Mouse (Mus musculus): ENCODE measurements around the gene Fam184a.

The Fam184a gene

GRCm38 (mm10) chr10:53750955-53751652 is at the start of gene Fam184a:
Gene Fam184a, minus strand, starts transcription at chr10:53751123.
- peak; percentile 67 for DNase-seq (ENCODE audit: low read depth, low spot score)

DNA sequence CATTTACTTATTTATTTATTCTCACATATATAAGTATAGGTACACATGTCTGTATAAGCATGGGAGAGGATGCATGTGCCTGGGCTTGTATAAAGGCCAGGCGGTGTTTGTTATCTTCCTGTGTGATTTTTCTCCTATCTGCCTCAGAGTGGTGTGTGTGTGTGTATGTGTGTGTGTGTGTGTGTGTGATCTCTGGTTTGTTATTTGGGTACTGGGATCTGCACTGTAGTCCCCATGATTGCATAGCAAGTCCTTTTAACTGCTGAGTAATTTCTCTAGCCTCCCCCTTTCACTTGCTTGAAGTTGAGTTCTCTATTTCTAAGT is 45.3 kb upstream of the Fam184a start:
- DNase-seq (ENCODE audit: low read depth, low spot score), result no peak

- DNase-seq (ENCODE audit: low read depth, low spot score), result peak; percentile 28
Measured at GRCm38 (mm10) chr10:53795567-53796257, 44.8 kb upstream of the Fam184a start.

DNA sequence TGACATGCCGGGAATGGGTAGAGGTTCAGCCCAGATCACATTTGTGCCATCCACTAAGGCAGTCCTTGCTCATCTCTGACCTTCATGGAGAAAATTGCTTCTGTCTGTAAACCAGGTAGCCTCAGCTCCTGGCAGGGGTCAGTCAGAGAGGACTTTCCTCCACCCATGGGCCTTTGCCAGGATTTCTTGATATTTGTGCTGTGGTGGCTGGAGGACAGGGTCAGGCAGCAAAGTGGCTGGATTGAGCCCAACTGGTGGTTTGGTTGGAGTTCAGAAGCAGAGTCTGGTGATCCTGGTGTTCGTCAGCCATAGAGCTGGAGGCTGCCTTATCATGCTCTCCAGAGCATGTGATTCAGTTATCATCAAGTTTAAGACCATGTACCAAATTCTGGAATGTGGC is 40.4 kb upstream of the Fam184a start:
- DNase-seq (ENCODE audit: low read depth, low spot score), result no peak

GRCm38 (mm10) chr10:53776591-53776990 is 25.7 kb upstream of the Fam184a start:
- no peak for DNase-seq (ENCODE audit: low read depth, low spot score)

GRCm38 (mm10) chr10:53772708-53773107 is 21.8 kb upstream of the Fam184a start:
- no peak for DNase-seq (ENCODE audit: low read depth, low spot score)

GRCm38 (mm10) chr10:53771480-53771879 is 20.6 kb upstream of the Fam184a start:
- DNase-seq (ENCODE audit: low read depth, low spot score), result no peak

DNA sequence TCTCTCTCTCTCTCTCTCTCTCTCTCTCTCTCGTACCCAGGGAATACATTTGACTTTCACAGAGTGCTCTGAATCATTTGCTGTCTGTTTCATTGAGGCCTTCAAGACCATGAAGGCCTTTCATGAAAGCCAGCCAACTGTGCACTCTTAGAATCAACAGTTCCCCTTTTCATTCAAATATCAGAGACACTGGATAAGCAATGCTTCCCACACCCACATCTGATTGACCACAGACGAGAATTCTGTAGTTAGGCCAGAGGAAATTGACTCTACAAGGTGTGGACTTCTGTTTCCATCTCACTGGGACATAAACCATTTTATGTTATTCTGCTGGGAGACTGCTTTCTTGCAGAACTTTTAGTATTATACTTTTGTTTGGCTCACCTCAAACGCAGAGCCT is 17.8 kb upstream of the Fam184a start:
- DNase-seq (ENCODE audit: low read depth, low spot score), result no peak

DNA sequence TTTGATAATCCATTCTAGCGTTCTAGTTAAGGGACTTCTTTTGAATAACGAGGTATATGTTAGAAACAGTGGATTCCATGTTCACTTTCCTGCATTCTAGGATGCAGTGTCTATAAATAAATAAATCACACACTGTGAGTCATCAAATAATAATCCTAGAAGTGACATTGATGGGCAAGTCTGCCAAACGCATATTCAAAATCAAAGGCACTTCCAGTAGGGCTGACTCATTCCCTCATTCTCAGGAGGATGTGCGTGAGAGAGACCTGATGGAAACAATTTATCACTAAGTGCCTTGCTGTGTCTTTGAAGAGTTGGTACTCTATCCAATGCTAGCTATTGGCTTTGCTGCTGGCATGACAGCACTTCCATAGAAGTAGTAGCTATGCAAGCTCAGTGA is 14.5 kb upstream of the Fam184a start:
- no peak for DNase-seq (ENCODE audit: low read depth, low spot score)

DNA sequence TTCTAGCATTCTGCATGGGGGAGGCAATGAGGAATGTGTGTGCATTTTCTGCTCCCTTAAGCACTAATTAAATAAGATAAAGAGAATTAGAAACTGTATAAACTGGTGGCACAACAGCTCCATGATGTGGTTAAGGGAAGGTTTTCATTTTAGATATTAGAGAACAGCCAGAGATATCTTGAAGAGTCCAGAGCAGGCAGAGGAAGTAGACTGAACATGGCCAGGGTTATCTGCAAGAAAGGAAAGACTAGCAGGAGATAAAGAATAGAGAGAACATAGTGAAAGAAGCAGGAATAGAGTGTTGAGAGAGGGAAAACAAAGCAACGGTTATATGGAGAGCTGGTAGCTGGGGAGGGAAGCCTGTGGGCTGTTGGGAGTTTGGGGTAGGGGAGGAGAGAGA is 1.8 kb upstream of the Fam184a start:
- DNase-seq (ENCODE audit: low read depth, low spot score), result no peak

- no peak for DNase-seq (ENCODE audit: low read depth, low spot score)
Measured at GRCm38 (mm10) chr10:53750275-53750954, 508 bp downstream of the Fam184a start.

GRCm38 (mm10) chr10:53746039-53746438 is 4.9 kb downstream of the Fam184a start:
- no peak for DNase-seq (ENCODE audit: low read depth, low spot score)

- no peak for DNase-seq (ENCODE audit: low read depth, low spot score)
Measured at GRCm38 (mm10) chr10:53742961-53743360, 8.0 kb downstream of the Fam184a start.

DNA sequence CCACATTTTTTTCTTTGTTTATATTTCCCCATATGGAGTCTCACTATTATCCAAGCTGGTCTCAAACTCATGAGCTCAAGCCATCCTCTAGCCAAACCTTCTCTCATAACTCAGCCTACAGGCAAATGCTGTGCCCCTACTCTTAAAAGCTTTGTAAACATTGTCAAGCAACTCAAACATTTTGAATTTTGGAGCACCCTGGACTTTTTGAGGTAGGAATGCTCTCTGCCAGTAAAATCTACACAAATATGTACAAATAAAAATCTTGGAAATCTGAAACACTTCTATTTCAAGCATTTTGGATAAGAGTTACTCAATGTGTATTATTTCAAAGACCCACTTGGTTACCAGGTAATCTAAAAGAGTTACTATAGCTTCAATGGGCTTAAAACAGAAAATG is 10.9 kb downstream of the Fam184a start:
- no peak for DNase-seq (ENCODE audit: low read depth, low spot score)

GRCm38 (mm10) chr10:53738842-53739241 is 12.1 kb downstream of the Fam184a start:
- no peak for DNase-seq (ENCODE audit: low read depth, low spot score)

- no peak for DNase-seq (ENCODE audit: low read depth, low spot score)
Measured at GRCm38 (mm10) chr10:53735201-53735865, 15.6 kb downstream of the Fam184a start.

DNA sequence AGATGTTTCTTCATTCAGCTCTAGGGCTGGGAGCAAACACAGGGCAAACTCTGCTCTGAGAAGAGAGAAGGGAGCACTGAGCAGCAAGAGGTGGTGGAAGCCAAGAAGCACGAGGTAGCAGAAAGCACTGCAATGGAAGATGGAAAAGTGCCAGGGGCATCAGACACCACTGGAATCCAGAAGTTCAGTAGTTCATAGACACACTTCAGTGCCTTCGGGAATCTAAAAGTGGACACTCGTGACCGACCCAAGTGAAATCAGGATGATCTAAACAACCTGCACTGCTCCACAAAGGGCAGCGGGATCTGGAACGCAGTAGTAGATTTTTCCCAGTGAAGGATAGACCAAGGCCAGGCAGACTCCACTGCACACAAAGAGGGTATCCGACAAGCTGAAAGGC is 18.6 kb downstream of the Fam184a start:
- no peak for DNase-seq (ENCODE audit: low read depth, low spot score)

- no peak for DNase-seq (ENCODE audit: low read depth, low spot score)
Measured at GRCm38 (mm10) chr10:53728883-53729282, 22.0 kb downstream of the Fam184a start.

DNA sequence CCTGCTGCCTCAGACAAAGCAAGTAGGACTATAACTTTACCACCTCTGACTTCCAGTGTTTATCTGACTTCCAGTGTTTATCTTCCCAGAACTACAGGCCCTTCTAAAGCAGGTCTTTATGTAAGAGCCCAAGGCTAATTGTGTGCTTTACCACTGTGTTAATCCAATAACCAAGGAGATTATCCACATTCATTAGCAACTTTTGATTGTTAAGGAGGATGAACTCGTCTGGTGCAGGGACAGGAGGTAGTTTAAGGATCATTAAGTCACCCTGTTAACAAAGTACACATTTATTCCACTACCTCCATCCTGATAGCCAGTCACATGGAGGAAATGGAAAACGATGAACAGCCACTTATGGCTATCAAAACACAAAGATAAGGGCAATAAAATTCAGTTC is 25.6 kb downstream of the Fam184a start:
- no peak for DNase-seq (ENCODE audit: low read depth, low spot score)

GRCm38 (mm10) chr10:53704516-53704915 is 46.4 kb downstream of the Fam184a start:
- DNase-seq (ENCODE audit: low read depth, low spot score), result no peak

GRCm38 (mm10) chr10:53698531-53698930 is 52.4 kb downstream of the Fam184a start:
- no peak for DNase-seq (ENCODE audit: low read depth, low spot score)

DNA sequence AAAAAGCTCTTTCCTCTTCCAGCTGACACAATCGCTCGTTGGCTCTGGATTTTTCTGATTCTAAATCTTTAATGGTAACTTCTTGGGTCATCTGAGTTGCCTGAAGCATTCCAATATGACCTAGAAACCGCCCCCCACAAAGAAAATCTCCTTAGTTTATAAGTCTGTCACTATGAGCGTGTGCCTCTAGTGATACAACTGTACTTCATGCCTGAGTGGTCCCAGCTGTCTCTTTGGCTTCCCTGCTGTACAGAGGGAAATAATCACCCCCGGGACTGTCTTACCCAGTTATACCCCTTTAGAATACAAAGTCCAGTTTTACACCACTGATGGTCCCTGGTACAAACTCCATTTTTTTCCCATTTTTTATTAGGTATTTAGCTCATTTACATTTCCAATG is 56.2 kb downstream of the Fam184a start:
- DNase-seq (ENCODE audit: low read depth, low spot score), result no peak

Measured in brain, embryonic 18.5 days (tissue).